Mouse (Mus musculus): ENCODE results near the gene Sfxn5.

- no peak for TF ChIP-seq POLR2A (IDR thresholded peaks at IDR 0.05; ENCODE audit: insufficient read length, low read depth)
- no peak for TF ChIP-seq TCF3 (IDR thresholded peaks at IDR 0.05; ENCODE audit: insufficient read length, low read depth)
- no peak for TF ChIP-seq POLR2AphosphoS2 (IDR thresholded peaks at IDR 0.05; ENCODE audit: insufficient read length, low read depth)
Observed at GRCm38 (mm10) chr6:85186744-85187059, 146.5 kb downstream of the Sfxn5 start.
